Mouse (Mus musculus): ENCODE measurements at regions not wholly inside any gene's neighbourhood (a gene's known extent, or its start where the extent isn't known, plus 50 kb on each side); places are given as distances from the start of the nearest gene placed in this dataset.
A peak's percentile ranks its signal among the peaks of the same experiment; 100 is the strongest.

GRCm38 (mm10) chr2:73996986-73997385, 85.9 kb upstream of the Atp5g3 start:
- no peak for DNase-seq (ENCODE audit: low read depth, low spot score)

- peak; percentile 12 for DNase-seq (ENCODE audit: low read depth, low spot score)
Observed at GRCm38 (mm10) chr2:73991818-73992217, 80.7 kb upstream of the Atp5g3 start.

GRCm38 (mm10) chr2:73987441-73988105, 76.4 kb upstream of the Atp5g3 start:
- DNase-seq (ENCODE audit: low read depth, low spot score), result peak; percentile 65

- peak; percentile 83 for DNase-seq (ENCODE audit: low read depth, low spot score)
Observed at GRCm38 (mm10) chr2:73985911-73986250, 74.8 kb upstream of the Atp5g3 start.

- peak; percentile 92 for DNase-seq (ENCODE audit: low read depth, low spot score)
Observed at GRCm38 (mm10) chr2:73985238-73985910, 74.2 kb upstream of the Atp5g3 start.

- DNase-seq (ENCODE audit: low read depth, low spot score), result no peak
Observed at GRCm38 (mm10) chr2:73983166-73983565, 72.0 kb upstream of the Atp5g3 start.

- no peak for DNase-seq (ENCODE audit: low read depth, low spot score)
Observed at GRCm38 (mm10) chr2:73978072-73978471, 66.9 kb upstream of the Atp5g3 start.

- no peak for DNase-seq (ENCODE audit: low read depth, low spot score)
Observed at GRCm38 (mm10) chr2:73973774-73974173, 62.6 kb upstream of the Atp5g3 start.

- DNase-seq (ENCODE audit: low read depth, low spot score), result no peak
Observed at GRCm38 (mm10) chr2:73967618-73968017, 56.5 kb upstream of the Atp5g3 start.

GRCm38 (mm10) chr2:73965595-73965994, 54.5 kb upstream of the Atp5g3 start:
- peak; percentile 72 for DNase-seq (ENCODE audit: low read depth, low spot score)
